Mouse (Mus musculus): ENCODE measurements around the gene Ccdc187. TPM values are rescaled to one million over a fixed set of nuclear protein-coding genes. Genes with fewer than 3 reads are reported as not detected.

The Ccdc187 gene
- polyA plus RNA-seq, 1 experiment from 2014 or later, result 0.02 TPM

DNA sequence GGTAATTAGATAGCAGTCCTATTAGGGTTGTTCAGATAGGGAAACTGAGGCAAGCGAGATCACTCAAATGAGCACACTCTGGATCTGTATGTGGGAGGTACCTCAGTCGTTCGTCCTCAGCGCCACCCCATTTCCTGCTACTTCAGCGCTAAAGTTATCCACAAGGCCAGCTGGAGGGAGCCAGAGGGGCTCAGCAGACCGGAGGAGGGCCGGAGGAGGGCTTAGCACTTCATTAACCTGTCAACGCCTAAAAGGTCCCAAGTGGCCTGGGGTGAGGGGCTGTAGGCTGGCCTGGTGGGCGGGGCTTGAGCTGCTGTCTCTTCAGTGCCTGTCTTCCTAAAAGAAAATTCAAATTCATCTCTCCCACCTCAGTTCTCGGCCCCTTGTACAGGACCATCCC is 95.9 kb downstream of the Ccdc187 start:
- Histone ChIP-seq H3K4me1 (no peaks in the 10 kb centered on the region), H3K27me3 (replicated peaks) (peaks cover 100% of the 10 kb centered on the region), H3K4me2 (peak overlapping the region; percentile 9; the same call in 1 of the 2 replicates), H3K27ac (no peak overlapping the region), H3K9ac (no peak overlapping the region), H3K4me3 (no peak overlapping the region), H3K36me3 (no peaks in the 10 kb centered on the region), H3K9me3 (replicated peaks) (no peaks in the 10 kb centered on the region)
- WGBS (ENCODE audit: insufficient replicate concordance), result 2% methylated on average over 10 of the region's 10 CpGs
- ATAC-seq, result no peak

DNA sequence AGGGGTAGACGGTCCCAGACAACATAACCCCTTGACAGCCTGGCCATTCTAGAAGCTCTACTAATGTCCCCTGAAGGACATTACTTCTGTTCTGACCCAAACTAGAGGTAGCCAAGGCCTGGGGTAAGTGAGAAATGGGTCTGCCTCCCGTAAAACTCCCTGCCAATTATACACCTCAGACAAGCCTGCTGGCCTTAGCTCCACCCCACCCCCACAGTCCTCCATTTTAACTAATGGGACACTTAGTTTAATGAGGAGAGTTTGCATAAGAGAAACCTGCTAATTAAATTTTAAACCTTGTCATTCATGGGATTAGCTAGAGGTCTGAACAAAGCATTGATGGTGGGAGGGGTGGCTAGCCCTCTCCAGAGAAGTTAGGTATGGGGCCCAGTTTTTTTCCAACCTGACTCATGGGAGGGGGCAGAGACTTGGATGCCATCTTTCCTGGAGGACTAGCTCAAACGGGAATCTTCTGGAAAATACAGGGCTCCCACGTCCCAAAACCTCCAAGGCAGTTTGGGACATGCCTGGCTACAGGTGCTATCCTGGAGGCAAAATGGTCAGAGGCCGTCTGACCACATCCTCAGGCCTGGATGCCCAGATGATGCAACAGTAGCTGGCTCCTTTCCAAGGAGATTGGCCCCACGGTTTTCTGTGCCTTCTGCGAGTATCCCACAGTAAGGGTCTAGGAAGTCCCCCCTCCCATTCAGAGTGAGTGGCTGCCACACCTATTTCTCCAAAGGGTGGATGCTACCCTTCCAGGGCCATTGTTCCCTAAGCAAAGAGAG is 99.6 kb downstream of the Ccdc187 start:
- no peak overlapping the region for H3K4me3 ChIP-seq
- no peaks in the 10 kb centered on the region for H3K4me1 ChIP-seq
- H3K9me3 ChIP-seq (replicated peaks), result no peaks in the 10 kb centered on the region
- no peaks in the 10 kb centered on the region for H3K36me3 ChIP-seq
- H3K27ac ChIP-seq, result no peak overlapping the region
- H3K27me3 ChIP-seq (replicated peaks), result peaks cover 95% of the 10 kb centered on the region
- H3K4me2 ChIP-seq, result no peak overlapping the region
- no peak for ATAC-seq
- 37% methylated on average over 7 of the region's 7 CpGs for WGBS (ENCODE audit: insufficient replicate concordance)
- H3K9ac ChIP-seq, result no peak overlapping the region

Other genes with a start within 250 kb of the Ccdc187 start
- 3.0 and 3.2 TPM in 2 replicates for gene Nacc2, start 171.3 kb downstream of the Ccdc187 start, polyA plus RNA-seq (2016; fragmentation: Nextera tagmentation; extraction: Ambion mirVana)
- 0.22 TPM in 1 of 2 replicates, not detected in the other for gene Lhx3, start 86.3 kb downstream of the Ccdc187 start, polyA plus RNA-seq (2016; fragmentation: Nextera tagmentation; extraction: Ambion mirVana)
- gene Qsox2, start 57.0 kb downstream of the Ccdc187 start, polyA plus RNA-seq (2016; fragmentation: Nextera tagmentation; extraction: Ambion mirVana), result 11.6 and 11.7 TPM in 2 replicates
- 8.1 and 8.6 TPM in 2 replicates for gene Gpsm1, start 21.0 kb upstream of the Ccdc187 start, polyA plus RNA-seq (2016; fragmentation: Nextera tagmentation; extraction: Ambion mirVana)
- gene Dnlz, start 57.6 kb upstream of the Ccdc187 start, polyA plus RNA-seq (2016; fragmentation: Nextera tagmentation; extraction: Ambion mirVana), result 16.1 and 17.0 TPM in 2 replicates
- gene Card9, start 66.4 kb upstream of the Ccdc187 start, polyA plus RNA-seq (2016; fragmentation: Nextera tagmentation; extraction: Ambion mirVana), result 1.2 and 1.3 TPM in 2 replicates
- gene Snapc4, start 86.1 kb upstream of the Ccdc187 start, polyA plus RNA-seq (2016; fragmentation: Nextera tagmentation; extraction: Ambion mirVana), result 20.6 and 24.7 TPM in 2 replicates
- gene Entr1, start 94.8 kb upstream of the Ccdc187 start, polyA plus RNA-seq (2016; fragmentation: Nextera tagmentation; extraction: Ambion mirVana), result 74.9 and 76.2 TPM in 2 replicates
- 108 and 110 TPM in 2 replicates for gene Pmpca, start 94.8 kb upstream of the Ccdc187 start, polyA plus RNA-seq (2016; fragmentation: Nextera tagmentation; extraction: Ambion mirVana)
- gene Inpp5e, start 114.6 kb upstream of the Ccdc187 start, polyA plus RNA-seq (2016; fragmentation: Nextera tagmentation; extraction: Ambion mirVana), result 10.1 and 12.3 TPM in 2 replicates
- gene Sec16a, start 150.7 kb upstream of the Ccdc187 start, polyA plus RNA-seq (2016; fragmentation: Nextera tagmentation; extraction: Ambion mirVana), result 13.0 and 14.4 TPM in 2 replicates
- 4.1 and 4.4 TPM in 2 replicates for gene Notch1, start 222.1 kb upstream of the Ccdc187 start, polyA plus RNA-seq (2016; fragmentation: Nextera tagmentation; extraction: Ambion mirVana)

All from liver, embryonic 12.5 days (tissue).